Mouse (Mus musculus) G1E-ER4 (cell line): ENCODE results near the gene Mbd6. TPM values are rescaled to one million over a fixed set of nuclear protein-coding genes. Genes with fewer than 3 reads are reported as not detected.

Experiments
- GATA1 ChIP-seq: IDR thresholded peaks from one replicate; pipeline ENCODE4 v1.8.0; 2012; ENCODE audit warnings: low read length, inconsistent platforms
- polyA plus RNA-seq: library from polyadenylated mRNA; stranded (reverse); fragments of >175 nt; gene quantifications from 2 replicates; pipeline ENCODE4 v1.2.3, GENCODE M21; 2012

Gene Mbd6
- polyA plus RNA-seq, 1 experiment = 300 TPM

- no peak for TF ChIP-seq GATA1
Measured at GRCm38 (mm10) chr10:127322178-127322577, 33.4 kb upstream of the Mbd6 start.

- no peak for TF ChIP-seq GATA1
Measured at GRCm38 (mm10) chr10:127321621-127322020, 32.8 kb upstream of the Mbd6 start, which contains the start of gene Arhgap9. TSS of gene Arhgap9 (plus strand) at chr10:127321964.

- TF ChIP-seq GATA1 = no peak
Measured at GRCm38 (mm10) chr10:127319969-127320368, 31.2 kb upstream of the Mbd6 start.

GRCm38 (mm10) chr10:127318009-127318408 is 29.2 kb upstream of the Mbd6 start:
- no peak for TF ChIP-seq GATA1

- peak; percentile 69 for TF ChIP-seq GATA1
Measured at GRCm38 (mm10) chr10:127317277-127317676, 28.5 kb upstream of the Mbd6 start.

- TF ChIP-seq GATA1 = no peak
Measured at GRCm38 (mm10) chr10:127312858-127313257, 24.0 kb upstream of the Mbd6 start.

GRCm38 (mm10) chr10:127312356-127312676 is 23.5 kb upstream of the Mbd6 start:
- no peak for TF ChIP-seq GATA1

GRCm38 (mm10) chr10:127311476-127312355 is 22.9 kb upstream of the Mbd6 start, which contains the start of gene Mars:
TSS of gene Mars (minus strand) at chr10:127311786.
- TF ChIP-seq GATA1 = no peak

GRCm38 (mm10) chr10:127310523-127311475 is 22.0 kb upstream of the Mbd6 start:
- no peak for TF ChIP-seq GATA1

- TF ChIP-seq GATA1 = no peak
Measured at GRCm38 (mm10) chr10:127303136-127303535, 14.3 kb upstream of the Mbd6 start.

GRCm38 (mm10) chr10:127300361-127300760 is 11.5 kb upstream of the Mbd6 start:
- TF ChIP-seq GATA1 = no peak

- no peak for TF ChIP-seq GATA1
Measured at GRCm38 (mm10) chr10:127297015-127297871, 8.4 kb upstream of the Mbd6 start.

GRCm38 (mm10) chr10:127295986-127296794 is 7.4 kb upstream of the Mbd6 start:
- no peak for TF ChIP-seq GATA1

- TF ChIP-seq GATA1 = no peak
Measured at GRCm38 (mm10) chr10:127294895-127295510, 6.2 kb upstream of the Mbd6 start.
